Mouse (Mus musculus) frontal cortex, postnatal 14 days (tissue): ENCODE measurements around the gene Rnase10.
"Not testable (repeated sequence)": the region's sequence is repeated elsewhere in the genome, so short reads cannot be mapped to it uniquely, and the experiment has no call there.

Experiments
- DNase-seq, 2 experiments: peaks; one replicate each; pipeline ENCODE4 v3.0.0; 2022; ENCODE audit warnings: low spot score in 2 of 2

Gene Rnase10

GRCm38 (mm10) chr14:51007152-51007801 is at the start of gene Rnase10:
TSS of gene Rnase10 (plus strand) at chr14:51007751.
- no peak for DNase-seq

- not testable (repeated sequence) for DNase-seq
These were observed 49.1 kb upstream of the Rnase10 start for GRCm38 (mm10) chr14:50958289-50958995.

GRCm38 (mm10) chr14:50968216-50968980 is 39.2 kb upstream of the Rnase10 start:
- DNase-seq: no peak

- no peak for DNase-seq
These were observed 38.5 kb upstream of the Rnase10 start for GRCm38 (mm10) chr14:50969041-50969440.

- DNase-seq: peak; percentile 37 to 38
These were observed 37.7 kb upstream of the Rnase10 start for GRCm38 (mm10) chr14:50969558-50970544.

GRCm38 (mm10) chr14:50970822-50971221 is 36.7 kb upstream of the Rnase10 start:
- DNase-seq: no peak

GRCm38 (mm10) chr14:50973054-50973453 is 34.5 kb upstream of the Rnase10 start:
- not testable (repeated sequence) for DNase-seq

GRCm38 (mm10) chr14:50973700-50974099 is 33.9 kb upstream of the Rnase10 start:
- DNase-seq: no peak

GRCm38 (mm10) chr14:50975001-50975400 is 32.5 kb upstream of the Rnase10 start:
- no peak for DNase-seq

GRCm38 (mm10) chr14:50976674-50977073 is 30.9 kb upstream of the Rnase10 start:
- no peak for DNase-seq

- DNase-seq: not testable (repeated sequence)
These were observed 29.1 kb upstream of the Rnase10 start for GRCm38 (mm10) chr14:50978451-50978850.

- DNase-seq: no peak
These were observed 27.9 kb upstream of the Rnase10 start for GRCm38 (mm10) chr14:50979631-50980030.

- no peak for DNase-seq
These were observed 26.3 kb upstream of the Rnase10 start for GRCm38 (mm10) chr14:50981207-50981606.

- no peak for DNase-seq
These were observed 25.7 kb upstream of the Rnase10 start for GRCm38 (mm10) chr14:50981837-50982236.

- no peak for DNase-seq
These were observed 19.9 kb upstream of the Rnase10 start for GRCm38 (mm10) chr14:50987668-50988067.

GRCm38 (mm10) chr14:50991037-50991436 is 16.5 kb upstream of the Rnase10 start:
- no peak for DNase-seq

GRCm38 (mm10) chr14:50997088-50997487 is 10.5 kb upstream of the Rnase10 start:
- DNase-seq: no peak

GRCm38 (mm10) chr14:50997999-50998666 is 9.4 kb upstream of the Rnase10 start:
- DNase-seq: no peak

GRCm38 (mm10) chr14:51007914-51008713 is 563 bp downstream of the Rnase10 start:
- DNase-seq: peak; percentile 47 to 49

- no peak for DNase-seq
These were observed 1.2 kb downstream of the Rnase10 start for GRCm38 (mm10) chr14:51008781-51009180.
